Mouse (Mus musculus): ENCODE data around the gene Ulk4.

Gene Ulk4

DNA sequence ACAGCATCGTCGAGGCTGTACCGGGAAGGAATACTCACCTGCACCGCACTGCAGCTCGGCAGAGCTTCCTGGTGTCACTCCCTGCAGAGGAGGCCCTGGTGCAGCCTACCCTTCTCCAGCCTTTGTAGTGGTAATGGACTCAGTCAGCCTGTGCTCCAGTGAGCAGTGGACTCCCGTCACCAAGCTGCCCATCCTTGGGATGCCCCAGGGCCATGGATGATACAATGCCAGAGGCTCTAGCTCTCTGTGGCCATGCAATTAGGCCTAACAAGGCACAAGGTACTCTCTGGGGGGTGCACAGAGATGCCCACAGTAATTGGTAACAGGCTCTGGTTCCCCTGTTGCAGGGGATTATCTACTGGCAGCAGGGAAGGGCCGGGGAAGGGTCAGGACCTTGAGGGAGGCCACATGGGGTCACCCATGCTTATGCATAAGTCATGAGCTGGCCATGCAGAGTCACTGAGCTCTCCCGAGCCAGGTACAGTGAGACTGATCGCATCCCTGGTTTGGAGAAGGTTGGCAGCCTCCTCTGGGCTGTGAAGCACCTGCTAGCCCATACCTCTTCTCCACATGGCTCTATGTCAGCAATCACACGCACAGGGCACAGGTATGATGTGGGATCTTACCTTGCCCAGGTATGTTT lies 244.6 kb downstream of the Ulk4 start:
- in situ Hi-C loops (cut with MboI; ENCODE audit: low sequenced_read_pairs): no loop called here

DNA sequence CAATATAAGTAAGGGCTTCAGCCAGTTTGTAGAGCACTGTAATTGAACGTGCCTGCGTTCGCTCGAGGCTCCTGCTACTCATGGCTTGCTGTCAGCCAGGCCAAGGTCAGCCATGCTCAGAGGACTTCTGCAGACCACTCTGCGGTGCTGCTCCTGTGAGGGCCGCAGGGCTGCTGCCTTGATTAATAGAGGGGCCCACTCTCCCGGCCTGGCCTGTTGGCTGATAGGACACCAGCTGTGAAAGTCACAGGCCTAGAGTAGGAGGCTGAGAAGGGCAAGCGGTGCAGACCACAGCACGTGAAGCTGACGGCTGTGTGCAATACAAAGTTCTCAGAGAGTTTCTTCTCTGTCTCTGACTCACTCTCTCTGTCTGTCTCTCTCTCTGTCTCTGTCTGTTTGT lies 246.0 kb downstream of the Ulk4 start:
- in situ Hi-C loops (cut with MboI; ENCODE audit: low sequenced_read_pairs): no loop called here

GRCm38 (mm10) chr9:121029786-121030185 lies 247.2 kb downstream of the Ulk4 start:
- in situ Hi-C loops (cut with MboI; ENCODE audit: low sequenced_read_pairs): no loop called here

GRCm38 (mm10) chr9:121023526-121024264 lies 253.3 kb downstream of the Ulk4 start:
- in situ Hi-C loops (cut with MboI; ENCODE audit: low sequenced_read_pairs): no loop called here

- in situ Hi-C loops (cut with MboI; ENCODE audit: low sequenced_read_pairs): no loop called here
Measured at GRCm38 (mm10) chr9:121020360-121020759, 256.6 kb downstream of the Ulk4 start.

DNA sequence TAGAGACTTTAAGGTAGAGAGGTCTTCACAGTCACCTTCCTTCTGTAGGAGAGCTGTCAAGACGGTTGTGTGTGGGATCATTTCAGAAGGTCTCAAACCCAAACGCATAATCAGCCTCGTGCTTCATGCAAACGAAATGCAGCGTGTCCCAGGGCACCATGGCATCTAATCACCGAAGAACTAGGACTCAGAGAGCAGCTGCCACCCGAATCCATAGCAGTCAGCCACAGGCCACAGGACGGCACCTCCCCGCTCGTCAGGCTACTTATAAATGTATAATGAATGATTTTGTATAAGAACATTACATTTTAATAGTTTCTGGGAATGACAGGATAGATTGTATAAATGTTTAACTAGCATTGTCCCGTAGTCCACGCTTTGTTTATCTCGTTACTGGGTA lies 257.1 kb downstream of the Ulk4 start:
- in situ Hi-C loops (cut with MboI; ENCODE audit: low sequenced_read_pairs): no loop called here

- in situ Hi-C loops (cut with MboI; ENCODE audit: low sequenced_read_pairs): no loop called here
Measured at GRCm38 (mm10) chr9:121018524-121019315, 258.3 kb downstream of the Ulk4 start.

GRCm38 (mm10) chr9:121015810-121016502 lies 261.0 kb downstream of the Ulk4 start:
- in situ Hi-C loops (cut with MboI; ENCODE audit: low sequenced_read_pairs): no loop called here

GRCm38 (mm10) chr9:121011540-121011939 lies 265.5 kb downstream of the Ulk4 start:
- in situ Hi-C loops (cut with MboI; ENCODE audit: low sequenced_read_pairs): no loop called here

- in situ Hi-C loops (cut with MboI; ENCODE audit: low sequenced_read_pairs): no loop called here
Measured at GRCm38 (mm10) chr9:121010544-121010943, 266.5 kb downstream of the Ulk4 start.

DNA sequence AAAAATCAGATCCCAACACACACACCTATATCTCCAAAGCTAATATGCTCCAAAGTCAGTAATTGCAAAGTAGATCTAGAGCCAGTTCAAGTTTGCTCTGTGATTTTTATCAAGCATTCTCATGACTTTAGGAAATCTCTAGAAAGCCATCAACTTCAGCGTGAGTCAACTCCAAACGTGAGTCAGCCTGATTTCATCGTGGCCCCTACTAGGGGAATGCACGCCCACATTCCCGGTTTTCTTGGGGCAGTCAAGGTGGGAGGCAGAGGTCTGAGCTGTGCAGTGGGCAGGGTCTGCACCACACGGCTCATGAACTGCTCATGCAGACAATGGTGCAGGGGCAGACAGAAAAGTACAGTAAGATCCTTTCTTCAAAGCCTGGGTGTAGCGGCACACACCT lies 271.0 kb downstream of the Ulk4 start:
- in situ Hi-C loops (cut with MboI; ENCODE audit: low sequenced_read_pairs): no loop called here

- in situ Hi-C loops (cut with MboI; ENCODE audit: low sequenced_read_pairs): no loop called here
Measured at GRCm38 (mm10) chr9:121001681-121002540, 275.1 kb downstream of the Ulk4 start.

GRCm38 (mm10) chr9:121000641-121001320 lies 276.2 kb downstream of the Ulk4 start:
- in situ Hi-C loops (cut with MboI; ENCODE audit: low sequenced_read_pairs): no loop called here

DNA sequence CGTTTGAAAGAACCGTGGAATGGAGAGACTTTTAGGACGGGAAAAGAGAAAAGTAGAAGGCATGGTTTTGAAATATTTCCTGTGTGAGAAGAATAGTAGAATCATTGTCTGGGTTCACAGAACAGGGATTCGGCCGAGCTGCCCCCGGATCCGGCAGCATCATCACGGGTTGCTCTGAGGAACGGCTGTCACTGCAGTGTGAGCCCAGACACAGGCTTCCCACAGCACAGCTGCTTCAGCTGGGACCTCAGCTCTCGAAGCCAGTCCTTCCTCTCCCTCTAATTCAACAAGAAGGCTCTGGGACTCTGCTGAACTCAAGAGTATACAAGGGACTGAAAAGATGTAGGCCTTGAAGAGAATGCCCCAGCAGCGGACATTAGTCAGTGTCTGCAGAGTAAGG lies 278.3 kb downstream of the Ulk4 start:
- in situ Hi-C loops (cut with MboI; ENCODE audit: low sequenced_read_pairs): no loop called here

DNA sequence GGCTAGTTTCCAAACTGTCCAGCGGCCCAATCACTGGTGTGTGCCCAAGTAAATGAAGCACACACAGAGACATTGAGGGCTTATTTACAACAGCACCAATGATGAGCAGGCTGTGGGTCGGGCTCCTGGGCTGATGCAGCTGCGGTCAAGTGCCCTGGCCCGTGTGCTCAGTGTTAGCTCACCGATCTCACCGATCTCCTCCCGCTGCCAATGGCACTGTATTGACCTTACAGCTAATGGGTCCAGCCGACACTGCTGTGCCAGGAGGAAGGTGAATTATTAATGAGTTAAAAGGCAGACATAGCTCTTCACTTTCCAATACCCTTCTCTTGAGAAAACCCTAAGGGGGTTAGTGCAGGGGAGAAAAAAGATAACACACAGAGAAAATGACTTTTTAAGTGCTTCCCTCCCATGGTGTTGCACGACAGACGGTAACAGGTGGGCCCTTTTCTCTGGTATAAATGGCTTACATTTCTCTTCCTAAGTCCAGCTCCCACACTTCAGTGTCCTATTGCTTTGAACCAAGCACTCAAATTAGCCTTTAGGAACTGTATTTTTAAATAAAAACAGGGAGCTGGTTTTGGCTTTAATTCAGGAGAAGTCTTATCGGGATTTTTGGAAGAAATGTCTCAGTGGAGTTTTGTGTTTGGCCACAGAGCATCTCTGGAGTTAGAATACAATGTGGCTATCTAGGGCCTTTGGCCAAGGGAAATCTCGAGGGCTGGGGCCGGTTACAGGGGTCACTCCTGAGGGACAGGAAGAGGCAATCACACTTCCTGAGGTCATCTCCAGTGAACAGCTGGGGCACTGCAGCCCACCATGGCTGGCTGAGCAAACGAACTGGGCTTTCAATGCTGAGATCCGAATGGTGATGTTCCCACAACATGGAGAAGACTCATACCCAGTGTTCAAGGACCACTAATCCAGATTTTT lies 282.5 kb downstream of the Ulk4 start:
- in situ Hi-C loops (cut with MboI; ENCODE audit: low sequenced_read_pairs): no loop called here

DNA sequence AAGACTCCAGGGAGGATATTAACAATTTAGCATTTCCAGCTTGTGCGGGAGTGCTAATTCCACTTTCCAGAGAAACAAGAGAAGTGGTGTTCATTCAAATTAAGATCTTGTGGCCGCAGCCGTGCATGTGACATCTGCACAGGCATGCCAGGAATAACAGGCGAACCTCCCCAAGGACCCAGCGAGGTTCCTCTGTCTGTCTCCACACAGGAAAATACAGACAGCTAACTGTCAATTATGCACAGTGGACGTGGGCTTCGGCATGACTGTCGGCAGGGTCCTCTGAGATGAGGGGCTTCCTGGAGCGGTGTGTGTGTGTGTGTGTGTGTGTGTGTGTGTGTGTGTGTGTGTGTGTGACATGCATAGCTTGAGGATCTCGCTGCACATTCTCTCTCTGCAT lies 284.0 kb downstream of the Ulk4 start:
- in situ Hi-C loops (cut with MboI; ENCODE audit: low sequenced_read_pairs): no loop called here

DNA sequence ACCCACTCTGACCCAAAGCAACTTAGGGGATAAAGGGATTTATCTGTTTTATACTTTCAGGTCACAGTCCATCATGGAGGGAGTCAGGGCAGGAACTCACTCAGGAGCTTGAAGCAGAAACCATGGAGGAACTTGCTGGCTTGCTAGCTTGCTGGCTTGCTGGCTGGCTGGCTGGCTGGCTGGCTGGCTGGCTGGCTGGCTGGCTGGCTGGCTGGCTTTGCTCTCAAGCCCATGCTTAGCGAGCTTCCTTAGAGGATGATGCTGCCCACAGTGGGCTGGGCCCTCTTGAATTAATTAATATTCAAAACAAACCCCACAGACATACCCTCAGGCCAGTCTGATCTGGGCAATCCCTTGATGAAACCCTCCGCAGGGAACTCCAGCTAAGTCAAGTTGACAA lies 285.2 kb downstream of the Ulk4 start:
- in situ Hi-C loops (cut with MboI; ENCODE audit: low sequenced_read_pairs): no loop called here

- in situ Hi-C loops (cut with MboI; ENCODE audit: low sequenced_read_pairs): no loop called here
Measured at GRCm38 (mm10) chr9:120989806-120990700, 286.9 kb downstream of the Ulk4 start.

Measured in CH12F3 (cell line).